Mouse (Mus musculus): ENCODE measurements around the gene Unc13a. TPM values are rescaled to one million over a fixed set of nuclear protein-coding genes. Genes with fewer than 3 reads are reported as not detected.

Gene Unc13a
- polyA plus RNA-seq, 1 experiment from 2014 or later = 13.9 TPM

DNA sequence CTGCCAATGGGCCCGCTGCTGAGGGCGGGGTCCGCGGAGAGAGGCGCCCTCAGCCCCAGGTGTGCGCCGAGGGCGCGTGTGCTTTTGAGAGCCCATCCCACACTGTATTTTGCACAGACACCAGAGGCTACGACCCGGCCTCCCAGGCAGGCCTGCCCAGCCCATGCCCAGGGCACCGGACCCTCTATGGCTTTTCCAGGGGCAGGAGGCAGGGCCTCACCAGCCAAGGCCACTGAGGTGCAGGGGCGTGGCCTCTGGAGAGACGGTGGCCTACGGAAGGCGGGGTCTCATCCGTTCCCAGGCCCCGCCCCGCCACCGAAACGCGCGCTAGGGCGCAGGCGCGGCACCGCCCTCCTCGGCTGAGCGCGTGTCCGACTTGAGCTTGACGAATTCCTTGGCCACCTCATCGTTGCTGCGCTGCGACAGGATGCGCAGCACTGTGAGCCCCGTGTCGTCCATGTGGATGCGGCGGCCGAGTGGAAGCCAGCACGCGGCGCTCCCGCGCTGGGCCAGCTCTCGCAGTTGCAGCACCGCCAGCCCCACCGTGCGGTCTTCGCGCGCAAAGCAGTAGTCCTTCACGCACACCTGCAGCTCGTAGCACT lies 42.4 kb downstream of the Unc13a start:
- under 1% methylated on average over 54 of the region's 55 CpGs for WGBS
- Histone ChIP-seq H3K9ac (peak overlapping the region; percentile 65), H3K27ac (peak overlapping the region; percentile 73), H3K4me1 (peaks cover 22% of the 10 kb centered on the region), H3K9me3 (replicated peaks) (no peaks in the 10 kb centered on the region; the same call in none of the 2 replicates), H3K36me3 (peaks cover 13% of the 10 kb centered on the region), H3K27me3 (peaks cover 45% of the 10 kb centered on the region), H3K4me2 (replicated peaks) (peak overlapping the region; percentile 71), H3K4me3 (peak overlapping the region; percentile 49)
- peak; percentile 86 for ATAC-seq (ENCODE audit: low FRiP score)

DNA sequence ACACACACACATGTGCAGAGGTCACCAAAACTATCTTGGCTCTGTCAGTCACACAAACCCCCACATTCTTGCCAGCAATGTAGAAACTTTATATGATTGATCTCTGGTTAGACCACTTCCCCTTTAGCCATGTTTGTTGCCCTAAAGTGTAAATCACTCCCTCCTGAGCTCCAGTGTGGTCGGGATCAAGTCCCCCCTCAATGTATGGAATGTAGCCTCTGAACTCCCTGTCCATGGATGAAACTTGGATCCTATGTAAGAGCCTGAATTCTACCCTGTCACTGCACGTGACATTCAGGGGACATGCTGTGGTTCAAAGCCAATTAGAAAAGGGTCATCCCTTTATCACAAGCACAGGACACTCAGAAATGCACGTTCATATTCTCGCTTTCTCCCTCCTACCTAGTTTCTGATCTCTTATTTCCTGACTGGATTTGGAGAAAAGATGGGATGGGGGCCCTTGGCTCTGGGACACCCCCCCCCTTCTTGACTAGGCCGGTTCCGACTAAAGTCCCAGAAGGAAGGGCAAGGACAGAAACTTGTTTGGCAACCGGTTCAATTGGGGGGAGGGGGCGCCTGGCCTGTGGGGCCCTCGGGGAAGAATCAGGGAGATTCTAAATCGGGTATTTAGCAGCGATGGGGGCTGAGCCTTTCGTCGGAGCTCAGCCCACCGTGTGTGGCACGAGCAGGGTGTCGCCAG lies 43.0 kb downstream of the Unc13a start:
- Histone ChIP-seq H3K4me3 (peak overlapping the region; percentile 49), H3K27me3 (peaks cover 38% of the 10 kb centered on the region), H3K4me1 (peaks cover 21% of the 10 kb centered on the region), H3K9me3 (replicated peaks) (no peaks in the 10 kb centered on the region; the same call in none of the 2 replicates), H3K27ac (peak overlapping the region; percentile 73), H3K36me3 (peaks cover 20% of the 10 kb centered on the region), H3K4me2 (replicated peaks) (peak overlapping the region; percentile 71), H3K9ac (peak overlapping the region; percentile 65)
- ATAC-seq (ENCODE audit: low FRiP score) = no peak
- 9% methylated on average over 16 of the region's 16 CpGs for WGBS

DNA sequence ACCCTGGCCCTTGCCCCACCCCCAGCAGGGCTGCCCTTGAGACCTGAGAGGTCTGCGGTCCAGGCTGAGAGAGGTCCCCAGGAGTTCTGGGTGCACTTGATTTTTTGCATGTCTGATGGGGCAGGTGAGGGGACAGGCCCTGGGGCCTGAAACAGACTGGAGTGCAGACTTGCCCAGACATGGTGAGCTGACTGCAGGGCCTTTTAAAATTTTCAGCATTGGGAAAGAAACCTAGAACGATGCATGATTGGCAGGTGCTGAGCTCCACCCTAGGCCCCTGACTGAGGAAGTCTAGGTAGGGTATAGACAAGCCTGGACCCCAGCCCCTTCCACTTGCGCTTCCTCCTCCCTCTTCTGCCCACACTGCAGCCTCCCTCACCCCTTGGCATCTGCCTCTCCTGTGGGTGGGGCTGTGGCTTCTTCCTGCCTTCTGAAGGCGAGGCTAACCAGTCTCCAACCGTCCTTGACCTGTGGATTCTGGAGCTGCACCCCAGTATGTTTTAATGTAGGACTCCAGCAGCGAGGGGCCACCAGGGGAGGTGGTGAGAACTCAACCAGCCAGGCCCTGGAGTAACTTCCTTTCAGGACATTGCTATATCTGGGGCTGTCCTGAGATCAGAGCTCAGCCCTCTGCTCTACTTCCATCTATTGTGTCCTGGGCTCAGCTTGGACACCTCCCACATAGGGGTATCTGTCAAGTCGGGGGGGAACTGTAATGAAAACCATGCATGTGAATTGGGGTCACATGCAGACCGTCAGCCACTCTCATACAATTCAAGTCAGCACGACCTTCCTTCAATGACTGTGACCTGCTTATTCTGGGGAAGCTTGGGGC lies 44.1 kb downstream of the Unc13a start:
- Histone ChIP-seq H3K27ac (no peak overlapping the region), H3K9me3 (replicated peaks) (peaks cover 7% of the 10 kb centered on the region), H3K36me3 (peaks cover 22% of the 10 kb centered on the region), H3K27me3 (peaks cover 28% of the 10 kb centered on the region), H3K4me3 (no peak overlapping the region), H3K4me1 (peaks cover 21% of the 10 kb centered on the region), H3K4me2 (replicated peaks) (no peak overlapping the region), H3K9ac (no peak overlapping the region)
- no peak for ATAC-seq (ENCODE audit: low FRiP score)
- WGBS = 49% methylated on average over 9 of the region's 9 CpGs

DNA sequence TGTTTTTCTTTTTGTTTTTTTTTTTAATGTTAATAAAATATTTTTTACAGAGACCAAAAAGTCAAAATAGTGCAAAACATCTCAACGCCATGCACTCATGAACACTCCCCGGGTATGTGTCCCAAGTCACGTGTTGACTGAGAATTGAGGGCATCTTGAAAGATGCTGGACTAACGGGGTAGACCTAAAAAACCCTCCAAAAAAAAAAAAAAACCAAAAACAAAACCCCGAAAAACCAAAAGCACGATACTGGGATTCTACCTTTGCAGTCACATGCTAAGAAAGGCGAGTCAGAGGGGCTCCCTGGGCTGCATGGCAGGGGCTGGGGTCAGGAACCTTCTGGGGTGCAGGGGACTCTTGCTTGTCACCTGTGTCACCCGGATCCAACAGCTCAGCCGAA lies 44.8 kb downstream of the Unc13a start:
- Histone ChIP-seq H3K36me3 (peaks cover 30% of the 10 kb centered on the region), H3K27me3 (peaks cover 24% of the 10 kb centered on the region), H3K4me2 (replicated peaks) (no peak overlapping the region), H3K4me1 (peaks cover 21% of the 10 kb centered on the region), H3K27ac (no peak overlapping the region), H3K9ac (no peak overlapping the region), H3K9me3 (replicated peaks) (peaks cover 14% of the 10 kb centered on the region), H3K4me3 (no peak overlapping the region)
- WGBS = 89% methylated on average over 9 of the region's 9 CpGs
- no peak for ATAC-seq (ENCODE audit: low FRiP score)

DNA sequence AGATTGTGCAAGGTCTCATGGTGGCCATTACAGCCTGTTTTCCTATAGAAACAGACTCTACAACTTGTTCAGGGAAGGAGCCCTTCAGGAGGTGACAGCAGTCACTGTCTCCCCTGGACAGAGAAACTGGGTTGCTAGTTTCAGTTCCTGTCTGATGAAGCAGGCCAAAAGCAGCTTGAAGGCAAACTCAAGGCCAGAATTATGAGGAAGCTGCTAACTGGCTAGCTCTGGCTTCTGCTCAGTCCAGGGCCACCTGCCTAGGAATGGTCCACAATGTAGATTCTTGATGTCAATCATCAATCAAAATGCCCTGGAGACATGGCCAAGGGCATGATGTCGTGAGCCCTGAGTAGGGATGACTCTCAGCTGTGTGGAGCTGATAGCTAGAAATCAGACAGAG lies 46.5 kb downstream of the Unc13a start:
- H3K36me3 ChIP-seq = peaks cover 46% of the 10 kb centered on the region
- no peak for ATAC-seq (ENCODE audit: low FRiP score)
- 78% methylated on average over 1 of the region's 1 CpGs for WGBS

DNA sequence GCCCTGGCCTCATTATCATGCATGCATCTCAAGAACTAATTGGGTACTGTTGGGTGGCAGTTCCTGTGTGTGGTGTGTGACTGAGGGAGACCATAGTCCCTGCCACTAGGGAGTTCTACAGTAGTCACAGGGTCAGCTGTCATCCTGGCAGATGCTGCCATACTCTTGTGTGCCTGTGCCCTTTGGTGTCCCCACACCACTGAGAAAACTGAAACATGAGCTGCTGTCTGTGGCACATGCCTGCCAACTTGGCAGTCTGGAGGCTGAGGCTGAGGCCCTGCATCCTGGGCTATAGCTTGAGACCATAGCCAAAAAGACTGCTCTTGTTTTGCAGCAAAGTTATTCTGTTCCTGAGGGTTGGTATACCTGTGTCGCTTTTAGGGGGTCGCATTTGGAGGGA lies 51.8 kb downstream of the Unc13a start:
- no peaks in the 10 kb centered on the region for H3K27me3 ChIP-seq
- no peak overlapping the region for H3K4me3 ChIP-seq
- H3K36me3 ChIP-seq = peaks cover 95% of the 10 kb centered on the region
- H3K9me3 ChIP-seq (replicated peaks) = peaks cover 14% of the 10 kb centered on the region
- H3K9ac ChIP-seq = no peak overlapping the region
- H3K4me2 ChIP-seq (replicated peaks) = no peak overlapping the region
- no peak overlapping the region for H3K27ac ChIP-seq
- H3K4me1 ChIP-seq = no peaks in the 10 kb centered on the region
- no peak for ATAC-seq (ENCODE audit: low FRiP score)
- 97% methylated on average over 2 of the region's 2 CpGs for WGBS

More for the DNA sequence above, 46.5 kb downstream of the Unc13a start:
- no peak overlapping the region for H3K4me2 ChIP-seq (replicated peaks)
- peaks cover 14% of the 10 kb centered on the region for H3K9me3 ChIP-seq (replicated peaks)
- H3K4me3 ChIP-seq = no peak overlapping the region
- no peak overlapping the region for H3K27ac ChIP-seq
- peaks cover 7% of the 10 kb centered on the region for H3K27me3 ChIP-seq
- peaks cover 19% of the 10 kb centered on the region for H3K4me1 ChIP-seq
- no peak overlapping the region for H3K9ac ChIP-seq

DNA sequence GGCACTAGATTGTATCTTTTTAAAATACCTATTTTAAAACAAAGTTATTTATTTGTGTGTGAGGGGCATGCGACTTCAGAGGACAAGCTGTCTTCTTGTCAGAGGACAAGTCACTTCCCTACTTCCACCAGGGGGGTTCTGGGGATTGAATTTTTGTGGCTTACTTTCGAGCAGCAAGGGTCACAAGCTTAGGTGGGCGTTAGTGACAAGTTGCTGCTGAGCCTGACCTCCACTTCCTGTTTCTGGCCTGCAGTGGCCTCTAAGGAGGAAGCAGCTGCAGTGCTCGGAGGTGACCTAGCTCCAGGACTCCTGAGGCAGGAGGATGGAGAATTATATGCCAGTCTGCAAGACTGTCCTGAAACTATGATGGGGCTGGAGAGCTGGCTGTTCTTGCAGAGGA lies 58.1 kb downstream of the Unc13a start:
- Histone ChIP-seq H3K27me3 (no peaks in the 10 kb centered on the region), H3K4me2 (replicated peaks) (no peak overlapping the region), H3K36me3 (peaks cover 47% of the 10 kb centered on the region), H3K9ac (no peak overlapping the region), H3K9me3 (replicated peaks) (no peaks in the 10 kb centered on the region), H3K4me1 (peaks cover 13% of the 10 kb centered on the region), H3K4me3 (no peak overlapping the region), H3K27ac (no peak overlapping the region)
- WGBS = 61% methylated on average over 4 of the region's 4 CpGs
- ATAC-seq (ENCODE audit: low FRiP score) = no peak

DNA sequence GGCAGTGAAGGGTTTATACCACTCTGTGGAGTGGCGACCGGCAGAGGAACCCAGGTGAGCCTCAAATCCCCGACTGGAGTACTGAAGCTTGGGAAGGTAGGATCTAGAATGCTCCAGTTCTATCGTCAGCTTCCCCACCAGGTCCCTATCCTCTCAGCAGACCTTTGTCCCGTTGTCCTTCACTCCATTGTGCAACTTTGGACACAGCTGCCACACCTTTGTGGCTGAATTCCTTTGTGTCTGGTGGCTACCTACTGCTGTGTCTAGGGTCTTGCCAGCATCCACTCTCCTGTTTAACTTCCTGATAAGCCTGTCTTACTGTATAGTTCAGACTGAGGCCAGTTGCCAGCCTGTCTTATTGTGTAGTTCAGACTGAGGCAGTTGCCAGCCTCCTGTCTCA lies 59.4 kb downstream of the Unc13a start:
- no peak overlapping the region for H3K27ac ChIP-seq
- H3K4me1 ChIP-seq = peaks cover 13% of the 10 kb centered on the region
- peak overlapping the region; percentile 81 for H3K4me3 ChIP-seq
- H3K4me2 ChIP-seq (replicated peaks) = peak overlapping the region; percentile 83
- ATAC-seq (ENCODE audit: low FRiP score) = no peak
- peak overlapping the region; percentile 88 for H3K9ac ChIP-seq
- WGBS = 58% methylated on average over 5 of the region's 5 CpGs
- peaks cover 34% of the 10 kb centered on the region for H3K36me3 ChIP-seq
- no peaks in the 10 kb centered on the region for H3K9me3 ChIP-seq (replicated peaks)
- H3K27me3 ChIP-seq = no peaks in the 10 kb centered on the region

DNA sequence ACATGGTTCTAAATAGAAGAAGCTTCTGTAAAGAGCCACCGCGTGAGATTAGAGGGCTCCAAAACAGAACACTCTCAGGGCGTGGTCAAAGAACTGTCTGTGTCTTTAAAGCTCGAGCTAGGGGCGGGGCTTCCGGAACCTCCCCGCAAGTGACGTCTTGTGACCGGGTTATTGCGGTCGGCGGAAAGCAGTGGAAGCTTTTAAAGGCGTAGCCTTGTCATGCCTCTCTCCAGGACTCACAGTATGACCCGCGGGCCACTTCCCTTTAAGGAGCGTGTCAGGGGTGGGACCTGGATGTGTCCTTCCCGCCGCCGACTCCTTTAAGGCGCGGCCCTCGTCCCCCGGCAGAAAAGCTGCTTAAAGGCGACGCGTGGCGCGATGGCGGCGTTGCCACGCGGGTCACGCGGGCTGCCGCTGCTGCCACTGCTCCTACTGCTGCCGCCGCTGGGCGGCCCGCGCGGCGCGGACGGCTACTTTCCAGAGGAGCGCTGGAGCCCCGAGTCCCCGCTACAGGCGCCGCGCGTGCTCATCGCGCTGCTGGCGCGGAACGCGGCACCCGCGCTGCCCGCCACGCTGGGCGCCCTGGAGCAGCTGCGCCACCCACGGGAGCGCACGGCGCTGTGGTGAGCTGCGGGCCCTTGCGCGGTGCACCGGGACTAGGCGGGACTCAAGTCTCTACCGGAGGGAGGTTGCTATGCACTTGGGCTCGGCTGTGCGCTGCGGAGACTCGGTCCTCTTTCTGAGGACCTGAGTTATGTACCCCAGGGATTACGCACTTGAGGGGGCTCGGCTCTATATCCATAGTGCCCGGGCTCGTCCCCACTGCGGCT lies 60.5 kb downstream of the Unc13a start, which contains the start of gene Colgalt1:
Gene Colgalt1 (plus strand): TSS at position 177 of the 830 bp plus-strand sequence.
- under 1% methylated on average over 77 of the region's 82 CpGs for WGBS
- Histone ChIP-seq H3K27ac (peak within 1 kb of the TSS; percentile 90), H3K9ac (peak within 1 kb of the TSS; percentile 88), H3K9me3 (replicated peaks) (no peaks in the 10 kb centered on the region), H3K36me3 (peaks cover 24% of the 10 kb centered on the region), H3K4me1 (peaks cover 13% of the 10 kb centered on the region), H3K4me2 (replicated peaks) (peak within 1 kb of the TSS; percentile 83), H3K27me3 (no peaks in the 10 kb centered on the region), H3K4me3 (peak within 1 kb of the TSS; percentile 81)
- ATAC-seq (ENCODE audit: low FRiP score) = peak; percentile 98

DNA sequence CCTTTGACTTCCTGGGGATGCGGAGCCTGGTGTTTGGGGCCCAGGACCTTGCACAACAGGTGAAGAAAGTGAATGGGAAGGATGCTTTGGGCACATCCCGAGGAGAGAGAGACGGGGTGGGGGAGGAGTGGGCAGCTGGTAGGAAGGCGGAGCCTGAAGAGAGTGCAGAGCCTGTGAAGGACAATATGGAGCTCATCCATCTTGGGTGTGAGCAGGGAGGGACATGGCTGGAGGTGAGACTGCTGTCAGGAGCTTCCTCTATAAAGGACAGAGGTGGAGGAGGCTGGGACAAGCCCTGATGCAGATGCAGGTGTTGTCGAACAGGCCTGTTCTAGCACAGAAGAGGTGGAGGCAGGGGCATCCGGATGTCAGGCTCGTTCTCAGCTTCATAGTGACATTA lies 67.5 kb downstream of the Unc13a start:
- H3K27ac ChIP-seq = no peak overlapping the region
- H3K4me2 ChIP-seq (replicated peaks) = no peak overlapping the region
- H3K4me3 ChIP-seq = no peak overlapping the region
- ATAC-seq (ENCODE audit: low FRiP score) = no peak
- no peak overlapping the region for H3K9ac ChIP-seq
- H3K27me3 ChIP-seq = peaks cover 52% of the 10 kb centered on the region
- peaks cover 3% of the 10 kb centered on the region; the same call in 1 of the 2 replicates for H3K36me3 ChIP-seq
- peaks cover 14% of the 10 kb centered on the region for H3K4me1 ChIP-seq
- H3K9me3 ChIP-seq (replicated peaks) = no peaks in the 10 kb centered on the region
- 59% methylated on average over 7 of the region's 7 CpGs for WGBS

DNA sequence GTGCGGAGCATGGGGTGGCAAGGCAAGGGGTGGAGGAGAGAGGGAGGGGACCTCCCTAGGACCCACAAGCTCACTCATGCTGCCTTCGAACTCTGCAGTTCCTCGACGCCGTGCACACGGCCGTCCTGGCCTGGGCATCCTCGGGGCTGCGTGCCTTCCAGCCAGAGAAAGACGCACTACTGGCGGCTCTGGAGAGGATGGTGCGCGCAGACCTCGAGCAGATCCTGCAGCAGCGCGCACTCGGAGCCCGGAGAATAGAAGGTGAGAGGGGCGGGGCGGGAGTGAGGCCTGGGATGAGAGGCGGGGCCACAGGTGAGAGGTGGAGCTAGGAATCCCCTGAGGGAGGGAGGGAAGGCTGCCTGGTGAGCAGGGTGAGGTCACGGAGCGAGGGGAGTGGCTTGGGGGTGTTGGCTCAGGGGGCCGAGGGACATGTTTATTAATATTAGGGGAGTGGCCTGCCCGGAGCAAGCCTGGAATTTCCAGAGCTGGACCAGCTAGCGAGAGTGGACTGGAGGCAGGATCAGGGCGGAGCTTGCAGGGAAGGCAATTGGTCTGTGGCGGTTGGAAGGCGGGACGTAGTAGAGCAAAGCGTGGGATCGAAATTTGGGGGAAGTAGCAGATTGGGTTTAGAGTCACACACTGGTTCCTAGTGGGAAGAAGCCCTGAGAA lies 68.8 kb downstream of the Unc13a start:
- H3K27me3 ChIP-seq = peaks cover 52% of the 10 kb centered on the region
- H3K27ac ChIP-seq = no peak overlapping the region
- H3K4me1 ChIP-seq = peaks cover 14% of the 10 kb centered on the region
- peak overlapping the region; percentile 47 for H3K9ac ChIP-seq
- 2% methylated on average over 32 of the region's 32 CpGs for WGBS
- peak; percentile 48 for ATAC-seq (ENCODE audit: low FRiP score)
- H3K4me3 ChIP-seq = peak overlapping the region; percentile 36
- H3K9me3 ChIP-seq (replicated peaks) = no peaks in the 10 kb centered on the region
- peak overlapping the region; percentile 56 for H3K4me2 ChIP-seq (replicated peaks)
- peaks cover 3% of the 10 kb centered on the region; the same call in 1 of the 2 replicates for H3K36me3 ChIP-seq
